Mouse (Mus musculus) embryonic facial prominence, embryonic 15.5 days (tissue): ENCODE results near the gene Slc16a10. TPM values are rescaled to one million over a fixed set of nuclear protein-coding genes. Genes with fewer than 3 reads are reported as not detected.

Experiments
- polyA plus RNA-seq: library from polyadenylated mRNA; unstranded; fragments of >200 nt; fragmentation: Nextera tagmentation; extraction: Ambion mirVana; gene quantifications from 2 replicates; pipeline ENCODE4 v1.2.1, GENCODE M21; 2015

The Slc16a10 gene
- polyA plus RNA-seq, 1 experiment from 2014 or later: 8.0 TPM

Other genes starting within 250 kb of the Slc16a10 start
- 4.6 and 4.7 TPM in 2 replicates for gene Mfsd4b4, start 243.0 kb downstream of the Slc16a10 start, polyA plus RNA-seq
- gene Mfsd4b2, start 215.3 kb downstream of the Slc16a10 start, polyA plus RNA-seq: not detected in 2 replicates
- gene Mfsd4b3, start 182.1 kb downstream of the Slc16a10 start, polyA plus RNA-seq: 0.51 and 0.75 TPM in 2 replicates
- gene Mfsd4b5, start 155.6 kb downstream of the Slc16a10 start, polyA plus RNA-seq: 0.05 and 0.22 TPM in 2 replicates
- gene Mfsd4b1, start 117.0 kb downstream of the Slc16a10 start, polyA plus RNA-seq: 0.18 and 0.37 TPM in 2 replicates
- 52.7 and 54.9 TPM in 2 replicates for gene Rpf2, start 104.8 kb upstream of the Slc16a10 start, polyA plus RNA-seq
- 80.3 and 82.5 TPM in 2 replicates for gene Gtf3c6, start 115.8 kb upstream of the Slc16a10 start, polyA plus RNA-seq
- gene Amd1, start 159.9 kb upstream of the Slc16a10 start, polyA plus RNA-seq: 44.5 and 46.5 TPM in 2 replicates
- gene Cdk19, start 197.3 kb upstream of the Slc16a10 start, polyA plus RNA-seq: 9.7 and 10.0 TPM in 2 replicates